Mouse (Mus musculus) limb, embryonic 10.5 days (tissue): Measurements from ENCODE around the gene Nuf2. TPM values are rescaled to one million over a fixed set of nuclear protein-coding genes. Genes with fewer than 3 reads are reported as not detected.

Experiments used
- DNase-seq: peaks from one replicate; pipeline ENCODE4 v3.0.0-alpha.2; 2017; ENCODE audit warnings: low spot score
- H3K27ac ChIP-seq: fragments of 300-500 bp; sonication (generic); 2 replicates; pipeline ENCODE4 v1.5.1; 2016; ENCODE audit warnings: mild to moderate bottlenecking
- H3K27me3 ChIP-seq: fragments of 300-500 bp; sonication (generic); 2 replicates; pipeline ENCODE4 v1.6.1; 2016; ENCODE audit warnings: low read depth, mild to moderate bottlenecking; ENCODE audit not compliant: poor library complexity, severe bottlenecking
- H3K36me3 ChIP-seq: fragments of 300-500 bp; sonication (generic); 2 replicates; pipeline ENCODE4 v1.6.1; 2016; ENCODE audit warnings: mild to moderate bottlenecking, moderate library complexity
- H3K4me1 ChIP-seq: fragments of 300-500 bp; sonication (generic); 2 replicates; pipeline ENCODE4 v1.6.1; 2016
- H3K4me3 ChIP-seq: fragments of 300-500 bp; sonication (generic); 2 replicates; pipeline ENCODE4 v1.5.1; 2016; ENCODE audit warnings: mild to moderate bottlenecking, moderate library complexity
- H3K9me3 ChIP-seq: fragments of 300-500 bp; sonication (generic); replicated peaks from 2 replicates; pipeline ENCODE4 v1.6.1; 2016; ENCODE audit warnings: mild to moderate bottlenecking
- WGBS: fragments of 180-500 bp; shearing (Covaris S2); methylation state at CpG from one replicate; pipeline ENCODE4 v1.1.7; 2016; 5-methylcytosine and 5-hydroxymethylcytosine counted together
- polyA plus RNA-seq: library from polyadenylated mRNA; unstranded; fragments of >200 nt; fragmentation: Nextera tagmentation; extraction: Ambion mirVana; gene quantifications from 2 replicates; pipeline ENCODE4 v1.2.1, GENCODE M21; 2016

The Nuf2 gene
- polyA plus RNA-seq, 1 experiment from 2014 or later: 76.3 TPM

DNA sequence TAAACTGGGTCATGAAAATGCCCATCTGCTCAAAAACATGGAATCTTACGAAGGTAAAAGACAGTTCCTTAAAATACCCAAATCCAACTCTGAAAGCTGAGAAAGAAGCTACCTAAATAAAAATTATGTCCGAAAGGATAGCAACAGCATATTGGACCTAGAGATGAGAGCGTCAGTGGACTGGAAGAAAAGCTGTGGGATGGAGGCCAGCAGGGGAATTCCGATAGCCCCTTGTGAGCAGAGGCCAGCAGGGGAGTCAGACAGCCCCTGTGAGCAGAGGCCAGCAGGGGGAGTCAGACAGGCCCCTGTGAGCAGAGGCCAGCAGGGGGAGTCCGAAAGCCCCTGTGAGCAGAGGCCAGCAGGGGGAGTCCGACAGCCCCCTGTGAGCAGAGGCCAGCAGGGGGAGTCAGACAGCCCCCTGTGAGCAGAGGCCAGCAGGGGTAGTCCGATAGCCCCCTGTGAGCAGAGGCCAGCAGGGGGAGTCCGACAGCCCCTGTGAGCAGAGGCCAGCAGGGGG is 13.8 kb downstream of the Nuf2 start:
- WGBS: 94% methylated on average over 8 of the region's 8 CpGs
- no peaks in the 10 kb centered on the region for H3K4me1 ChIP-seq
- DNase-seq: no peak
- H3K27ac ChIP-seq: no peak overlapping the region
- H3K9me3 ChIP-seq: no peaks in the 10 kb centered on the region
- peaks cover 98% of the 10 kb centered on the region for H3K36me3 ChIP-seq
- H3K4me3 ChIP-seq: no peak overlapping the region
- H3K27me3 ChIP-seq: no peaks in the 10 kb centered on the region

DNA sequence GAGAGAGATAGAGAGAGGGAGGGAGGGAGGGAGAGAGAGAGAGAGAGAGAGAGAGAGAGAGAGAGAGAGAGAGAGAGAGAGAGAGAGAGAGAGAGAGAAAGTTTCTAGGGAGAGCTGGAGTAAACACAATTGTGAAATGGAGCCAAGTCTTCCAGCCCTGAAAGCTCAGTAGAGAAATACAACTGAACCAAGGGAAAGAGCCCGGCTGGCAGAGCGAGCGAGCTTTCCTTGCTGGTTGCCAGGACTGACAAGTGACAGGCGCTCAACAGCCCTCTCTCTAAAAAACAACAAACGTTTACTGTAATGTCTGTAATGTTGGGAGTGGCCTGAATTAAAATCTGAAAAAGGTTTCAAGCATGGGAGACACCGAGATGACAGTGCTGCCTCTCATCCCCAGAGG is 24.9 kb downstream of the Nuf2 start:
- H3K27ac ChIP-seq: no peak overlapping the region
- H3K4me1 ChIP-seq: no peaks in the 10 kb centered on the region
- 90% methylated on average over 6 of the region's 6 CpGs for WGBS
- DNase-seq: no peak
- H3K9me3 ChIP-seq: no peaks in the 10 kb centered on the region
- H3K36me3 ChIP-seq: peaks cover 99% of the 10 kb centered on the region
- H3K27me3 ChIP-seq: no peaks in the 10 kb centered on the region
- no peak overlapping the region for H3K4me3 ChIP-seq

DNA sequence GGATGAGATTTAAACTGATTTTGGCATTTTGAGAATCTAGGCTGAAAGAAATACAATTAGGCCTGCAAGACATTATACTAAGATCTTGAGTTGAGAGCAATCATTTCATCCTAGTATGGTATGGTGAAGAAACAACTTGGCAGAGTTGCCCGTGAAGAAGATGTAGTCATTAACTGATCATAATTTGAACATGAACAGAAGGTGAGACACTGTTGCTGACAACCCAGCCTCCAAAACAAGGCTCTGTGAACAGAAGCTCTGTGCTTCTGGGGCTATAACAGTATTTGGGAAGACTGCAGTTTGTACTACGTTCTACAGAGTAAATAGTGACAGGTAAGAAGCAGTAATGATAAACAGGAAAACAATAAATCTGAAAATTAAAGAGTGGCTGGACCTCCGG is 28.4 kb downstream of the Nuf2 start:
- Histone ChIP-seq H3K27ac (no peak overlapping the region), H3K9me3 (no peaks in the 10 kb centered on the region), H3K36me3 (peaks cover 97% of the 10 kb centered on the region), H3K27me3 (no peaks in the 10 kb centered on the region), H3K4me3 (no peak overlapping the region), H3K4me1 (no peaks in the 10 kb centered on the region)
- no peak for DNase-seq
- 92% methylated on average over 3 of the region's 3 CpGs for WGBS

DNA sequence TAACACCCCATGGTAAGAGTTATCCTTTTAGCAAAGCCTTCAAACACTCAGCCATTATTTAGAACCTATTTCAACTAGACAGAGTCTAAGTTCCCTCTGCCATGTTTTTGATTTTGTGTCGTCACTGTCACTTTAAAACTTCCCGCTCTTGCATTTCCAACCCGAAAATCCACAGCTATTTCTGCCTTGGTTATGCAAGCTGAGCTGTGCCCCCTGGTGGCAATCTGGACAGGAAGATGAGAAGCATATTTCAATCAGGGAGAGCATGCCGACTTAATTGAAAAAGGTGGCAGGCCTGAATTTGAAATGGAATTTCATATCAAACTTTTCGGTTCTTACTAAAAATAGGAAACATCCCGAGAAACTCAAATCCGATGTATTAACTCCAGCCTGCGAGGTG is 35.6 kb downstream of the Nuf2 start:
- 78% methylated on average over 8 of the region's 8 CpGs for WGBS
- H3K36me3 ChIP-seq: peaks cover 48% of the 10 kb centered on the region

DNA sequence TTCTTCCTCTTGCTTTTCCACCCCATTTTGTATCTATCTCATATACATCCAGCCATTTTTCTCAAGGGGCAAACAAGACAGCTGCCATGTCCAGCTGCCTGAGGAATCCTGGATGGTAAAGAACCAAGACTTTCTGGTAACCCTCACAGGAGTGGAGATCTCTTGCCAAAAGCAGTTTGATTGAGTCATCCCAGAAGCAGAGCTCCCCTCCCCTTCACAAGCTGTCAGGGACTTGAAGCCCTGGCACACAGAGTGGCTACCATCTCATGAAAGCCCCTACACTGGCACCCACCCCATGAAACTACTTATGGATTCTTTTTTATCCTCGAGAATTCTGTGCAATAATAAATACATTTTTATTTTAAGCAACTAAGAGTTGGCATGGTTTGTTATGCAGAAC is 39.7 kb downstream of the Nuf2 start:
- H3K27ac ChIP-seq: no peak overlapping the region
- no peak for DNase-seq
- no peak overlapping the region for H3K4me3 ChIP-seq
- no peaks in the 10 kb centered on the region for H3K27me3 ChIP-seq
- H3K9me3 ChIP-seq: no peaks in the 10 kb centered on the region
- peaks cover 9% of the 10 kb centered on the region; the same call in 1 of the 2 replicates for H3K36me3 ChIP-seq
- H3K4me1 ChIP-seq: no peaks in the 10 kb centered on the region
- 91% methylated on average over 1 of the region's 1 CpGs for WGBS

More for the DNA sequence above, 35.6 kb downstream of the Nuf2 start:
- no peaks in the 10 kb centered on the region for H3K4me1 ChIP-seq
- no peaks in the 10 kb centered on the region for H3K27me3 ChIP-seq
- DNase-seq: peak; percentile 61
- no peak overlapping the region for H3K4me3 ChIP-seq
- no peaks in the 10 kb centered on the region for H3K9me3 ChIP-seq
- no peak overlapping the region for H3K27ac ChIP-seq

DNA sequence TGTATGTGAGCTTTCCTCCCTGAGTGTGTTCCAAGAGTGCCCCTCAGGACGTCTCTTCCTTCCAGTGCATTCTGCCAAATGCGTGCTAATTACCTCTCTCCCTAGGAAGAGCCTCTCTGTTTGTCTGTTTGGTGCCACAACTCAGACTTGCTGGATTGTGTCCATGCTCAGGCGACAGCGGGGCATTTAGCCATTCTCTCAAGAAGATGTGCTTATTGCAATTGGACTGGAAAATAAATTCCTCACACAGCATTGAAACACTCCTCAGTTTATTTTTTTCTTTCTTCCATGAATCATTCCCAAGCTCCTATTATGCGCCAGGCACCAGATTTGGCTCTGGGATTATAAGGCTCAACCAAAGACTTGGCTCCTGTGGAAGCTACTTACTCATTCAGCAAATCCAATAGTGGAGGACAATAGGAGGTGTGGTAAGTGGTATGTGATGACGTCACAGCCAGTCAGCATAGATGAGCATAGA is 45.8 kb downstream of the Nuf2 start:
- Histone ChIP-seq H3K9me3 (no peaks in the 10 kb centered on the region), H3K4me1 (0 out of 2 replicates have a peak, but pooled peaks cover 5% of the 10 kb centered on the region), H3K27ac (no peak overlapping the region), H3K4me3 (no peak overlapping the region), H3K27me3 (no peaks in the 10 kb centered on the region), H3K36me3 (no peaks in the 10 kb centered on the region)
- DNase-seq: no peak
- WGBS: 77% methylated on average over 6 of the region's 6 CpGs

DNA sequence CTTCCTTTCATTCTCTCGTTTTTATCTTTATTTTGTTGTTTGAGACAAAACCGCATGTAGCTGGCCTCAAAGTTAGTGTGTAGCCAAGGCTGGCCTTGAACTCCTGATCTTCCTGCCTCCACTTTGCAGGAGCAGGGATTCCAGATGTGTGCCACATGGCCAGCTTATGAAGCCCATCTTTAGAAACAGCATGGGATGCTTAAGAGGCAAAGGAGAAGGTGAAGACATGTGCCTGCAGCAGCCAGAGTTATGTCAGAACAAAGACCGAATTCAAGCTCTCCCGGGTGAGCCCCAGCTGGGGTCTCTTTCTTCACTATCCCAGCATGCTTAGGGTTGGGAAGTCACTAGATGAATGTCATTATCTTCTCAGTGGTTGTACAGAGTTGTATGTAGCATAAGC is 46.7 kb downstream of the Nuf2 start:
- Histone ChIP-seq H3K4me1 (0 out of 2 replicates have a peak, but pooled peaks cover 5% of the 10 kb centered on the region), H3K27me3 (no peaks in the 10 kb centered on the region), H3K4me3 (no peak overlapping the region), H3K27ac (no peak overlapping the region), H3K36me3 (no peaks in the 10 kb centered on the region), H3K9me3 (no peaks in the 10 kb centered on the region)
- DNase-seq: no peak
- 80% methylated on average over 4 of the region's 4 CpGs for WGBS

DNA sequence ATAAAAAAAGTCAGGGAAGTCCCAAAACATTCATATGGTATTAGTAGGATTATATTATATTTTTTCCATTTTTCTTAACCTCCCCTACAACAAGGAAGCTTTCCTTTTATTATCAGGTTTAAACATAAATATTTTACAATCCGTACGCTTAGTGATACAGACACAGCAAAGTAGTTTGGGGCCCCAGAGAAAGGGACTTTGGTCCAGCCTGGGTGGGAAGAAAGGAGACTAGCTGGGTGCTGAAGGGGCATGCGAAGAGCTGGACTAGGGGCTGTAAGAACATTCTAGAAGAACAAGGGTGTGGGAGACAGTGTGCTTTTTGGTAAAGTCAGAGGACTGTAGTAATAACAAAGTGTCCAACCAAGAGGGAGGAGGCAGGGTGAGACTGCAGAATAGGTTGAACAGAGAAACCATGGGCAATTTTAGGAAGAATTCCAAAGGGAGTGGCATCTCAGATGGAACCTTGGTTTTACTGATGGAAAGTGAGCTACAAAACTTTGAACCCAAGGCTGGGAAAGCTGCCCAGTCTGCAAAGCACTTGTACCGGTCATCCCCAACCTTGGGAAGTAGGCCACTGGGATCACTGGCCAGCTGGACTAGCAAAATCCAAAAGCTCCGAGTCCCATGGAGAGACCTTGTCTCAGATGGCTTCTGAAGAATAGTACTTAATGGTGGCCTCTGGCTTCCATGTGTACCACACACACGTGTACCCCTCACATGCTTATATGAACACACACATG is 48.5 kb downstream of the Nuf2 start:
- H3K27ac ChIP-seq: no peak overlapping the region
- 95% methylated on average over 6 of the region's 6 CpGs for WGBS
- H3K4me1 ChIP-seq: 0 out of 2 replicates have a peak, but pooled peaks cover 5% of the 10 kb centered on the region
- no peaks in the 10 kb centered on the region for H3K9me3 ChIP-seq
- no peaks in the 10 kb centered on the region for H3K27me3 ChIP-seq
- no peak for DNase-seq
- no peaks in the 10 kb centered on the region for H3K36me3 ChIP-seq
- H3K4me3 ChIP-seq: no peak overlapping the region

DNA sequence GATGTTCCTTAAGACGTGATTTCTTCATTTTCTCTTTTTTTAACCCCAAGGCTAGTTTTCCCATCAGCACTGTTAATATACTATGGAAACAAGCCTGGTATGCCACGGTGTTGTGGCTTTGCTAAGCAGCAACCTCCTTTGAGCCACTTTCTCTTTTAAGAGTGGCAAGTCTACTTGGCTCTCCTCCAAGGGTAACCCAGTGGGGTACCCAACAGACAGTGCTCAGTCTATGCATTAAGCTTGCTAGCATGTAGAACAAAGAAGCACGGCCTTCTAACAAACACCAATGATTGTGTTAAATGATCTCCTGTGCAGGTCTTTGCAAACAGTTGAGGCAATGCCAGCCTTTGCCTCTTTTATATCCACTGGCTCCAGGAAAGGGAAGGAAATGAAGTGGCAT is 60.1 kb downstream of the Nuf2 start:
- 86% methylated on average over 3 of the region's 3 CpGs for WGBS
- no peaks in the 10 kb centered on the region for H3K9me3 ChIP-seq
- H3K27ac ChIP-seq: no peak overlapping the region
- H3K4me1 ChIP-seq: no peaks in the 10 kb centered on the region
- no peak overlapping the region for H3K4me3 ChIP-seq
- H3K36me3 ChIP-seq: no peaks in the 10 kb centered on the region
- no peak for DNase-seq
- no peaks in the 10 kb centered on the region; the same call in 1 of the 2 replicates for H3K27me3 ChIP-seq

DNA sequence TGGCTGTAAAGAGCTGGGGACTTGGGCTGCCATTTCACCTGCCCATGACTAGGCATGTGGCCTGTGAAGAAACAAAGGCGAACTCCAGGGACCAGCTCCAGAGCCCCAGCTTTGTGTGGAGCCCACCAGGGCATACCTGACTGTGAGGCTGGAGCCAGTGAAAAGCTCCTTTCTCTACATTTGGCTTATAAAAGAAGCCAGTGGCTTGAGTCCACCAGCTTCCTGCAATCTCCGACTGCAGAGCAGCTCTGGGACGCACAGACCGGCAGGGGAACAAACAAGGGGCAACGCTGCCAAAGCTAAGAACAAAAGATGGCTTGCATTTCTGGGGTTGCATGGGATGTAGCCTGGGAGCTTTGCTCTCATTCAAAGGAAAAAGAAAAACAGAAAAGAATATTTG is 63.5 kb downstream of the Nuf2 start:
- no peak for DNase-seq
- WGBS: 87% methylated on average over 5 of the region's 5 CpGs
- H3K4me1 ChIP-seq: no peaks in the 10 kb centered on the region
- H3K4me3 ChIP-seq: no peak overlapping the region
- H3K27me3 ChIP-seq: no peaks in the 10 kb centered on the region; the same call in 1 of the 2 replicates
- H3K36me3 ChIP-seq: no peaks in the 10 kb centered on the region
- no peaks in the 10 kb centered on the region for H3K9me3 ChIP-seq
- no peak overlapping the region; the same call in 1 of the 2 replicates for H3K27ac ChIP-seq

DNA sequence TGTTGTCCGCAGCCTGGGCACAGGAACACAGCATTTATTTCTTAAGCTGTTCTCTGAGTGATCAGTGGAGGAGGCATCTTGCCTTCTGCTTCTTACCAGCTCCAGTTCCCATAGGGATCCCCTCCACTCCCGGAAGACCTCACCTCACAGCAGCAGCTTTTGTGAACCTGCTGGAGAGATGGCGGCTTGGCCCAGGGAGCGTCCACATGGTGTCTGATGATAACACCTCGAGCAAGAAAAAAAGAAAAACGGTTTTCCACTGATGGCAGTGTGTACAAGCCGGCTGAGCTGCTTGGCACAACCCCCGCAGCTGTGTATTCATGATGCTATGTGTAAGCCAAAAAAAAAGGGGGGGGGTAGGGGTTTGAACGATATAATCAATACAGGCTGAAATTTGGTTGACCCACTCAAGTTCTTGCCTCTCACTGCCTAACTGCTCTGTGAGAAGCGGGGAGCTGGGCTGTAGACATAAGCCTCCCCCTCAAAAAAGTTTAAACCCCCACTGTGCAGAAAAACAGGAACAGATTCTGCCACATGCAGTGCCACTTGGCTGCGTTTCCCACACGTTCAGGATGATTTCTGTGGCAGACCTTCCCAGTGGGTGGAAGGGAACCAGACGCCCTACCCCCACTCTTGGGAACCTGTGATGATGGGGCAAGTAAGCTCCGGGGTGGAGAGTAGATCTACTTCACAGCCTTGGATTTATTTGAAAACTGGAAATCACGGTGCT is 68.7 kb downstream of the Nuf2 start:
- Histone ChIP-seq H3K36me3 (no peaks in the 10 kb centered on the region), H3K4me1 (peaks cover 12% of the 10 kb centered on the region), H3K9me3 (no peaks in the 10 kb centered on the region), H3K27me3 (no peaks in the 10 kb centered on the region), H3K27ac (no peak overlapping the region), H3K4me3 (no peak overlapping the region)
- DNase-seq: no peak
- WGBS: 86% methylated on average over 15 of the region's 15 CpGs

DNA sequence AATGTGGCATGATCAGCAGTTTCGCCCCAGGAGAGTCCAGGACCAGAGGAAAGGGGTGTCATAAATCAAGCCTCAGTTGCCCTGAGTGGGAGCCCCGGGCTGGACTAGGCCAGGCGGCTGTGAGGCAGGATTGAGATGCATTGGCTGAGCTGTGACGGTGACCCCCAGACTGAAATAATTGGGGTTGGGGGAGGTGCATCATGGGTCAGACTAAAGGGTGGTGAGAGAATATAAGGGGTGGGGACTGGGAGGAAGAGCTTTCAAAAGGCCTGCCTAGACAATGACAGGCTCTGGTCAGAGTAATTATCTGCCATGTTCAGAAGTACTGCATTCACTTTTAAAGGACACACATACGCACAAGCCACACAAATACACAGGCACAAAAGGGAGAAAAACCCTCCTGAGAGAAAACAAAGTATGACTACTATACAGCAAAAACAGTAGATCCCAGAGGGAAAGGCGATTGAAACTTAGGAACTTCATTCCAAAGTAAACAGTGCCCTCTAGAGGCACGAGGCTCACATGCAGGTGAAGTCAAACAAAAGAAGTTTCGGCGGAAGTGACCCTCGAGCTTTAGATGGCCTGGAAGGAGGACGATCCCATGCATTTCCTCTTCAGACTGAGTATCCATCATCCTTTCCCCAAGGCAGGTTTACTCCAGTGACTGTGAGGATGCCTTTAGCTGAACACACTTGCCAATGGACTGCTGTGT is 72.0 kb downstream of the Nuf2 start:
- H3K4me3 ChIP-seq: no peak overlapping the region
- H3K27me3 ChIP-seq: no peaks in the 10 kb centered on the region
- peaks cover 12% of the 10 kb centered on the region for H3K4me1 ChIP-seq
- peak overlapping the region; percentile 81 for H3K27ac ChIP-seq
- no peaks in the 10 kb centered on the region for H3K9me3 ChIP-seq
- WGBS: 6% methylated on average over 11 of the region's 11 CpGs
- peak; percentile 74 for DNase-seq
- H3K36me3 ChIP-seq: no peaks in the 10 kb centered on the region
